Mouse (Mus musculus) stomach, embryonic 16.5 days (tissue): Measurements from ENCODE around the gene Gm11564. TPM values are rescaled to one million over a fixed set of nuclear protein-coding genes. Genes with fewer than 3 reads are reported as not detected.
"Not testable (repeated sequence)": the region's sequence is repeated elsewhere in the genome, so short reads cannot be mapped to it uniquely, and the experiment has no call there.

Experiments used
- ATAC-seq: fragments of 200-750 bp; cut with Nextera tagmentation; 2 replicates; pipeline ENCODE4 v1.8.0; 2017; ENCODE audit warnings: moderate number of reproducible peaks, moderate TSS enrichment; ENCODE audit not compliant: insufficient read depth, low FRiP score
- H3K27ac ChIP-seq: fragments of 300-500 bp; sonication (generic); 2 replicates; pipeline ENCODE4 v1.5.1; 2014; ENCODE audit warnings: low read length
- H3K27me3 ChIP-seq: fragments of 300-500 bp; sonication (generic); 2 replicates; pipeline ENCODE4 v1.6.1; 2014; ENCODE audit warnings: low read length, control low read depth, mixed read lengths; ENCODE audit not compliant: control insufficient read depth, insufficient read depth
- H3K36me3 ChIP-seq: fragments of 300-500 bp; sonication (generic); 2 replicates; pipeline ENCODE4 v1.6.1; 2014; ENCODE audit warnings: low read length; ENCODE audit not compliant: control insufficient read depth, insufficient read depth
- H3K4me1 ChIP-seq: fragments of 300-500 bp; sonication (generic); 2 replicates; pipeline ENCODE4 v1.6.1; 2014; ENCODE audit warnings: low read length, control low read depth, mixed read lengths; ENCODE audit not compliant: control insufficient read depth, insufficient read depth
- H3K4me2 ChIP-seq: fragments of 300-500 bp; sonication (generic); 2 replicates; pipeline ENCODE4 v1.6.1; 2014; ENCODE audit warnings: low read depth, low read length, mixed read lengths
- H3K4me3 ChIP-seq: fragments of 300-500 bp; sonication (generic); replicated peaks from 2 replicates; pipeline ENCODE4 v1.5.1; 2014; ENCODE audit warnings: mild to moderate bottlenecking, low read length
- H3K9ac ChIP-seq: fragments of 300-500 bp; sonication (generic); 2 replicates; pipeline ENCODE4 v1.6.1; 2014; ENCODE audit warnings: low read length
- H3K9me3 ChIP-seq: fragments of 300-500 bp; sonication (generic); replicated peaks from 2 replicates; pipeline ENCODE4 v1.6.1; 2016; ENCODE audit warnings: low read length, control low read depth; ENCODE audit not compliant: control insufficient read depth
- WGBS: fragments of 180-500 bp; shearing (Covaris S2); extraction: QIAGEN DNeasy Blood & Tissue Kit; methylation state at CpG from one replicate; pipeline ENCODE4 v1.1.7; 2014; 5-methylcytosine and 5-hydroxymethylcytosine counted together
- polyA plus RNA-seq: library from polyadenylated mRNA; unstranded; fragments of >200 nt; fragmentation: Nextera tagmentation; extraction: Ambion mirVana; gene quantifications from 2 replicates; pipeline ENCODE4 v1.2.1, GENCODE M21; 2015

Gm11564 gene
- polyA plus RNA-seq, 1 experiment from 2014 or later: not detected

GRCm38 (mm10) chr11:99804346-99804745, 11.1 kb downstream of the Gm11564 start, which contains the start of gene Gm11554:
Gene Gm11554 (minus strand): TSS chr11:99804446.
- not testable (repeated sequence) for H3K4me3 ChIP-seq, H3K4me2 ChIP-seq, H3K4me1 ChIP-seq, H3K36me3 ChIP-seq, H3K9ac ChIP-seq, H3K9me3 ChIP-seq, ATAC-seq, H3K27me3 ChIP-seq, H3K27ac ChIP-seq
- no CpG with 5 or more reads among the region's 1 CpGs for WGBS

GRCm38 (mm10) chr11:99798832-99799231, 16.6 kb downstream of the Gm11564 start, which contains the start of gene Gm11569:
Gene Gm11569 (minus strand): TSS chr11:99798932.
- not testable (repeated sequence) for H3K4me1 ChIP-seq, H3K27me3 ChIP-seq, H3K9me3 ChIP-seq, H3K4me2 ChIP-seq, H3K27ac ChIP-seq, H3K4me3 ChIP-seq, ATAC-seq, H3K36me3 ChIP-seq, H3K9ac ChIP-seq
- no CpG with 5 or more reads among the region's 1 CpGs for WGBS

- no peaks in the 10 kb centered on the region for H3K9me3 ChIP-seq
- 77% methylated on average over 2 of the region's 2 CpGs for WGBS
- no peak for ATAC-seq
- H3K36me3 ChIP-seq: no peaks in the 10 kb centered on the region
- H3K4me1 ChIP-seq: no peaks in the 10 kb centered on the region
- H3K9ac ChIP-seq: no peak within 1 kb of the TSS
- H3K4me3 ChIP-seq: no peak within 1 kb of the TSS
- H3K27me3 ChIP-seq: no peaks in the 10 kb centered on the region
- no peak within 1 kb of the TSS for H3K4me2 ChIP-seq
- H3K27ac ChIP-seq: no peak within 1 kb of the TSS
These were observed 22.1 kb downstream of the Gm11564 start, which contains the start of gene Gm11596 for GRCm38 (mm10) chr11:99793367-99793766. Gene Gm11596 (minus strand): TSS chr11:99793467.

GRCm38 (mm10) chr11:99784900-99785299, 30.6 kb downstream of the Gm11564 start, which contains the start of gene Krtap4-9:
Gene Krtap4-9 (plus strand): TSS chr11:99785200.
- not testable (repeated sequence) for H3K27ac ChIP-seq, H3K4me2 ChIP-seq, ATAC-seq, H3K4me1 ChIP-seq, H3K36me3 ChIP-seq, H3K27me3 ChIP-seq, H3K4me3 ChIP-seq, H3K9ac ChIP-seq, H3K9me3 ChIP-seq

- WGBS: 93% methylated on average over 2 of the region's 2 CpGs
- no peak within 1 kb of the TSS for H3K27ac ChIP-seq
- H3K9ac ChIP-seq: no peak within 1 kb of the TSS
- H3K9me3 ChIP-seq: no peaks in the 10 kb centered on the region
- H3K4me1 ChIP-seq: no peaks in the 10 kb centered on the region
- ATAC-seq: no peak
- H3K4me2 ChIP-seq: no peak within 1 kb of the TSS
- no peak within 1 kb of the TSS for H3K4me3 ChIP-seq
- no peaks in the 10 kb centered on the region for H3K36me3 ChIP-seq
- H3K27me3 ChIP-seq: no peaks in the 10 kb centered on the region
These were observed 34.9 kb downstream of the Gm11564 start, which contains the start of gene Krtap4-8 for GRCm38 (mm10) chr11:99780604-99781003. Gene Krtap4-8 (minus strand): TSS chr11:99780704.

- Histone ChIP-seq H3K4me3 (no peak overlapping the region), H3K27me3 (no peaks in the 10 kb centered on the region), H3K27ac (no peak overlapping the region), H3K9me3 (no peaks in the 10 kb centered on the region), H3K4me1 (no peaks in the 10 kb centered on the region), H3K36me3 (no peaks in the 10 kb centered on the region), H3K4me2 (no peak overlapping the region), H3K9ac (no peak overlapping the region)
- no peak for ATAC-seq
- WGBS: 61% methylated on average over 7 of the region's 7 CpGs
These were observed 37.1 kb downstream of the Gm11564 start for GRCm38 (mm10) chr11:99778401-99778800.

GRCm38 (mm10) chr11:99772813-99773212, 42.7 kb downstream of the Gm11564 start, which contains the start of gene Gm11595:
Gene Gm11595 (minus strand): TSS chr11:99772913.
- not testable (repeated sequence) for H3K4me3 ChIP-seq, H3K27ac ChIP-seq, ATAC-seq, H3K36me3 ChIP-seq, H3K4me1 ChIP-seq, H3K9ac ChIP-seq, H3K4me2 ChIP-seq, H3K9me3 ChIP-seq, H3K27me3 ChIP-seq

- Histone ChIP-seq H3K4me3 (no peak overlapping the region), H3K36me3 (no peaks in the 10 kb centered on the region), H3K27ac (no peak overlapping the region), H3K27me3 (no peaks in the 10 kb centered on the region), H3K9me3 (no peaks in the 10 kb centered on the region), H3K4me1 (no peaks in the 10 kb centered on the region), H3K9ac (no peak overlapping the region), H3K4me2 (no peak overlapping the region)
- 62% methylated on average over 2 of the region's 2 CpGs for WGBS
- no peak for ATAC-seq
These were observed 47.1 kb downstream of the Gm11564 start for GRCm38 (mm10) chr11:99768410-99768809.
